Mouse (Mus musculus) cerebellum, adult 2 months (tissue): ENCODE results near the gene Sec62. TPM values are rescaled to one million over a fixed set of nuclear protein-coding genes. Genes with fewer than 3 reads are reported as not detected.

Source experiments
- DNase-seq, 2 experiments: peaks; one replicate each; pipeline ENCODE4 v3.0.0; 2021
- H3K27ac ChIP-seq: fragments of 200-500 bp; 2 replicates; pipeline ENCODE4 v1.5.1; 2012; ENCODE audit warnings: low read length, control low read depth, inconsistent platforms; ENCODE audit not compliant: insufficient read depth
- H3K27me3 ChIP-seq: fragments of 200-500 bp; 2 replicates; pipeline ENCODE4 v1.6.1; 2012; ENCODE audit warnings: inconsistent platforms, mild to moderate bottlenecking, low read length, moderate library complexity; ENCODE audit not compliant: control insufficient read depth, insufficient read depth
- H3K4me1 ChIP-seq: fragments of 200-500 bp; 2 replicates; pipeline ENCODE4 v1.6.1; 2011; ENCODE audit warnings: low read length; ENCODE audit not compliant: control insufficient read depth, insufficient read depth
- H3K4me3 ChIP-seq: fragments of 200-500 bp; replicated peaks from 2 replicates; pipeline ENCODE3; 2011; ENCODE audit warnings: mild to moderate bottlenecking, low read depth, low read length, control low read depth; ENCODE audit not compliant: insufficient read depth
- CTCF ChIP-seq: fragments of 200-500 bp; IDR thresholded peaks from 2 replicates; pipeline ENCODE4 v1.5.1; 2011; ENCODE audit warnings: low read depth, mild to moderate bottlenecking, control low read depth, low read length, moderate library complexity, borderline replicate concordance; ENCODE audit not compliant: insufficient read depth
- POLR2A ChIP-seq: fragments of 200-500 bp; IDR thresholded peaks from 2 replicates; pipeline ENCODE4 v1.6.1; 2011; ENCODE audit warnings: low read length, control low read depth, borderline replicate concordance; ENCODE audit not compliant: insufficient read depth
- WGBS: fragments of 180-500 bp; shearing (Covaris S2); methylation state at CpG from one replicate; pipeline ENCODE4 v1.1.7; 2018; 5-methylcytosine and 5-hydroxymethylcytosine counted together
- polyA plus RNA-seq: library from polyadenylated mRNA; depleted of rRNA; stranded (reverse); fragments of >200 nt; gene quantifications from 2 replicates; pipeline ENCODE4 v1.2.3, GENCODE M21; 2012; rRNA removed

Sec62 gene
- polyA plus RNA-seq, 1 experiment, result 111 TPM

- H3K4me3 ChIP-seq, result no peak overlapping the region
- TF ChIP-seq CTCF, result no peak
- TF ChIP-seq POLR2A, result no peak
- DNase-seq, result no peak
- H3K27ac ChIP-seq, result no peak overlapping the region
- no peaks in the 10 kb centered on the region for H3K27me3 ChIP-seq
- 70% methylated on average over 5 of the region's 5 CpGs for WGBS
- H3K4me1 ChIP-seq, result no peaks in the 10 kb centered on the region
These were observed 75.5 kb downstream of the Sec62 start for GRCm38 (mm10) chr3:30868176-30868575.

GRCm38 (mm10) chr3:30868625-30869024, 76.0 kb downstream of the Sec62 start:
- TF ChIP-seq CTCF (no peak), POLR2A (no peak)
- no peak for DNase-seq
- Histone ChIP-seq H3K4me3 (no peak overlapping the region), H3K4me1 (no peaks in the 10 kb centered on the region), H3K27me3 (no peaks in the 10 kb centered on the region), H3K27ac (no peak overlapping the region)
- WGBS, result 51% methylated on average over 5 of the region's 5 CpGs

GRCm38 (mm10) chr3:30869995-30870394, 77.3 kb downstream of the Sec62 start:
- no peaks in the 10 kb centered on the region for H3K27me3 ChIP-seq
- TF ChIP-seq POLR2A (no peak), CTCF (no peak)
- no peak for DNase-seq
- no peaks in the 10 kb centered on the region for H3K4me1 ChIP-seq
- no peak overlapping the region for H3K27ac ChIP-seq
- no peak overlapping the region for H3K4me3 ChIP-seq
- WGBS, result 84% methylated on average over 1 of the region's 1 CpGs

Other genes with a start within 250 kb of the Sec62 start
- 2.6 and 4.3 TPM in 2 replicates for gene Mecom, start 244.9 kb upstream of the Sec62 start, polyA plus RNA-seq
- gene Actrt3, start 192.9 kb upstream of the Sec62 start, polyA plus RNA-seq, result 1.8 and 2.5 TPM in 2 replicates
- gene Mynn, start 190.8 kb upstream of the Sec62 start, polyA plus RNA-seq, result 16.7 and 21.6 TPM in 2 replicates
- not detected in 2 replicates for gene Lrriq4, start 148.4 kb upstream of the Sec62 start, polyA plus RNA-seq
- gene Lrrc34, start 145.0 kb upstream of the Sec62 start, polyA plus RNA-seq, result 0.21 and 0.24 TPM in 2 replicates
- gene Lrrc31, start 93.0 kb upstream of the Sec62 start, polyA plus RNA-seq, result not detected in 2 replicates
- 0.05 and 0.15 TPM in 2 replicates for gene Samd7, start 46.6 kb upstream of the Sec62 start, polyA plus RNA-seq
- 0.72 and 1.1 TPM in 2 replicates for gene Gpr160, start 63.1 kb downstream of the Sec62 start, polyA plus RNA-seq
- 25.9 and 30.1 TPM in 2 replicates for gene Phc3, start 176.5 kb downstream of the Sec62 start, polyA plus RNA-seq
- 36.5 and 42.9 TPM in 2 replicates for gene Prkci, start 202.9 kb downstream of the Sec62 start, polyA plus RNA-seq